Mouse (Mus musculus): ENCODE measurements around the gene E330034G19Rik. TPM values are rescaled to one million over a fixed set of nuclear protein-coding genes. Genes with fewer than 3 reads are reported as not detected.
"Not testable (repeated sequence)": the region's sequence is repeated elsewhere in the genome, so short reads cannot be mapped to it uniquely, and the experiment has no call there.

The E330034G19Rik gene
- polyA plus RNA-seq, 1 experiment, result 0.10 TPM

DNA sequence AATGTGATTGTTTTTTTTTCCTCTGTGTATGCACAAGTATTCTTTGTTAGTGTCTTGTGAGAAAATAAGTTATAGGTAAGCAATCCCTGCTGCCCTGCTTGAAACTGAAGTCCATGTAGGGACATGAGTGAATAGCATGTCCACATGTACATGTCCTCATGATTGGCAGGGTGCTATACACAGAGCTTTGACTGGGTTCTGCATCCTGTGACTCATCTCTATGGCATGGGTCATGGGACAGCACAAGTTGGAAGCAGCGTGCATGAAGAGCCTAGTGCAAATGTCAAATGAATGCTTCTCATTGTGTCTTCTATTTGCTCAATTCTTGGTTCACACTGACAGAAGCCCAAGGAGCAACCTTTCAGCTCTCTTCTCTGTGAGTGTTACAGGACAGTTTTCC is 14.1 kb downstream of the E330034G19Rik start:
- H3K4me3 ChIP-seq (ENCODE audit: insufficient read depth, low read length), result no peak overlapping the region
- H3K27ac ChIP-seq (ENCODE audit: insufficient read depth, low read length), result no peak overlapping the region
- H3K4me1 ChIP-seq (ENCODE audit: control insufficient read depth, insufficient read depth, low read length), result no peaks in the 10 kb centered on the region
- TF ChIP-seq POLR2A (IDR thresholded peaks at IDR 0.05; ENCODE audit: extremely low read depth, insufficient read depth, low read length) (no peak), CTCF (IDR thresholded peaks at IDR 0.05; ENCODE audit: extremely low read depth, insufficient read depth, low read length) (no peak)

DNA sequence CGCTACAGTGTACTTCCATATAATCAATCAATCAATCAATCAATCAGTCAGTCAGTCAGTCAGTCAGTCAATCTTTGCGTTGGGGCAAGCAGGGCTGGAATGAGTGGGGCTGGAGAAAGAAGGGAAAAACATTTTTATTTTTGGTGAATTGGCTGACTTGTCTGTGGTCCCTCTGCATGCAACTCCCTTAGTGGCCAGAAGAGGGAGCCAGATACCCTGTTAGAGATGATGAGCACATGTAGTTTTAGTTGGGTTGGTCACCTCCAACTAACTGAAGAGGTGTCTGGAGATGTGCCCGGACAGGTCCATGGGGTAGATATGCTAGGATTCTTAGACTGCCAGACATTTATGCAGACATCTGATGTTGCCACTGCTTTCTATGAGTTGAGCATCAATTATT is 18.1 kb downstream of the E330034G19Rik start:
- Histone ChIP-seq H3K4me3 (ENCODE audit: insufficient read depth, low read length) (no peak overlapping the region), H3K4me1 (ENCODE audit: control insufficient read depth, insufficient read depth, low read length) (no peaks in the 10 kb centered on the region), H3K27ac (ENCODE audit: insufficient read depth, low read length) (no peak overlapping the region)
- TF ChIP-seq CTCF (IDR thresholded peaks at IDR 0.05; ENCODE audit: extremely low read depth, insufficient read depth, low read length) (peak; percentile 89), POLR2A (IDR thresholded peaks at IDR 0.05; ENCODE audit: extremely low read depth, insufficient read depth, low read length) (no peak)

DNA sequence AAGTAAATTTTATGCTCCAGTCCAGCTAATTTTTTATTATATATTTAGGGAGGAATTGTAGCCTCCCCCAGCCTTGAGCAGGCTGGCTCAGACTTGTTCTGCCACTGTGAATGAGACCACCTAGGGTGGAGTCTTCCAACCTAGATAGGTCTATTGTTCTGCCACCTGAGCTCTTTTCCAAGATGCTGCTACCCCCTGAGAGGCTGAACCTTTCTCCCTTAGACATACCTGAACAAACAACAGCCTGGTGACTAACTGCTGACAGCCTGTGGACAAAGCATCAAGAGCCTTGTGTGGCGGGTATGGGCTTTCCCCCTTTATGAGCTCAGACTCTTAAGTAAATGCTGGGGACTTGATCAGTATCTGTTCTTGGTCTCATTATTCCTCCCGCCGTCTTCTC is 54.0 kb downstream of the E330034G19Rik start:
- H3K4me1 ChIP-seq (ENCODE audit: control insufficient read depth, insufficient read depth, low read length); H3K4me3 ChIP-seq (ENCODE audit: insufficient read depth, low read length); H3K27ac ChIP-seq (ENCODE audit: insufficient read depth, low read length): not testable (repeated sequence)

DNA sequence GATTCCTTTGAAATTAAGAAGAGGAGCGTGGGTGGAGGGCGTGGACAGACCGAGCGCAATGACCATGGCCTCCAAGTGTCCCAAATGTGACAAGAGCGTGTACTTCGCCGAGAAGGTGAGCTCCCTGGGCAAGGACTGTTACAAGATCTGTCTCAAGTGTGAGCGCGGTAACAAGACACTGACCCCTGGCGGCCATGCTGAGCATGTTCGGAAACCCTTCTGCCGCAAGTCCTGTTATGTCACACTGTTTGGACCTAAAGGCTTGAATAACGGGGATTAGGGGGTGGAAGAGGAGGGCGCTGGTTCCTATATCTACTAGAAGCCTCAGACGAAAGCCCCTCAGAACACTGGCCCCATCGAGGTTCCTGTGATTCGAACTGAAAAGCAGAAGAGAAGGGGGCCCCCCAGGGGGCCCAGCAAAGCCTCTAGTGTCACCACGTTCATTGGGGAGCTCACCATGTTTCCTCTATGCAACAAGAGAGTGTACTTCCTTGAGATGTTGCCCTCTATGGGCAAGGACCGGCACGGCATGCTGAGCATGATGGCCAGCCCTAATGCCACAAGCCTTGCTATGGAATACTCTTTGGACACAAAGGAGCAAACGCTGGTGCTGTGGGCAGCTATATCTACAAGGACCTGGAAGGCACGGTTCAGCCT is 65.4 kb downstream of the E330034G19Rik start:
- Histone ChIP-seq H3K4me1 (ENCODE audit: control insufficient read depth, insufficient read depth, low read length) (no peaks in the 10 kb centered on the region), H3K4me3 (ENCODE audit: insufficient read depth, low read length) (no peak overlapping the region), H3K27ac (ENCODE audit: insufficient read depth, low read length) (no peak overlapping the region)
- peak; percentile 54 for TF ChIP-seq CTCF (IDR thresholded peaks at IDR 0.05; ENCODE audit: extremely low read depth, insufficient read depth, low read length)
- no peak for TF ChIP-seq POLR2A (IDR thresholded peaks at IDR 0.05; ENCODE audit: extremely low read depth, insufficient read depth, low read length)

Other genes starting within 250 kb of the E330034G19Rik start
- 24.6 and 26.5 TPM in 2 replicates for gene Dlg5, start 47.3 kb upstream of the E330034G19Rik start, polyA plus RNA-seq (2012; rRNA removed)
- gene Polr3a, start 193.8 kb downstream of the E330034G19Rik start, polyA plus RNA-seq (2012; rRNA removed), result 20.8 and 21.5 TPM in 2 replicates
- gene Rps24, start 193.9 kb downstream of the E330034G19Rik start, polyA plus RNA-seq (2012; rRNA removed), result 1,569 and 1,716 TPM in 2 replicates

All from cortical plate, adult 2 months (tissue).